Mouse (Mus musculus): ENCODE measurements around the gene Slc6a8. TPM values are rescaled to one million over a fixed set of nuclear protein-coding genes. Genes with fewer than 3 reads are reported as not detected.
A peak's percentile ranks its signal among the peaks of the same experiment; 100 is the strongest.

Slc6a8 gene
- polyA plus RNA-seq, 1 experiment, result 5.7 TPM

DNA sequence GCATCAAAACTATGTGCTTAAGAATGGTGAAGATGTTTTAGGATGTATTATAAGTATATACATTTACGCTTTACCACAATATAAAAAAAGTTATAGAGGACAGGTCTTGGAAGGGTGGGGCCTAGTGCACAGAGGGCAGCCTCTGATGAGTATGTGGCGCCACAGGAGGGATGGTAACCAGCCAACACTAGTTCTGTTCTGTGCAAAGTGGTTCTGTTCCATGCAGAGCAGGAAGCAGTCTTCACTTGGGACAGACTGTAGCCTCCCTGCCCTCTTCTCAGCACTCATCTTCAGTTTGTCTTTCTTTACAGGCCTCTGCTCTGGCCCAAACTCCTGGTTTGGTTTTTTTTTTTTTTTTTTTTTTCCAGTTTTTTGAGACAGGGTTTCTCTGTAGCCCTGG, 11.2 kb downstream of the Slc6a8 start:
- Histone ChIP-seq H3K27me3 (ENCODE audit: control insufficient read depth, insufficient read depth, low read length) (no peaks in the 10 kb centered on the region), H3K27ac (ENCODE audit: control insufficient read depth, insufficient read depth, low read depth, low read length) (no peak overlapping the region), H3K36me3 (ENCODE audit: control insufficient read depth, insufficient read depth, low read length) (no peaks in the 10 kb centered on the region), H3K4me3 (ENCODE audit: control insufficient read depth, low read depth, low read length) (no peak overlapping the region), H3K4me1 (ENCODE audit: control insufficient read depth, insufficient read depth, low read length) (peaks cover 3% of the 10 kb centered on the region; the same call in 1 of the 2 replicates)
- no peak for TF ChIP-seq CTCF (IDR thresholded peaks at IDR 0.05; ENCODE audit: control insufficient read depth, insufficient read depth, insufficient replicate concordance, low read depth, low read length)
- TF ChIP-seq POLR2A (IDR thresholded peaks at IDR 0.05; ENCODE audit: control insufficient read depth, low read depth, low read length), result no peak

DNA sequence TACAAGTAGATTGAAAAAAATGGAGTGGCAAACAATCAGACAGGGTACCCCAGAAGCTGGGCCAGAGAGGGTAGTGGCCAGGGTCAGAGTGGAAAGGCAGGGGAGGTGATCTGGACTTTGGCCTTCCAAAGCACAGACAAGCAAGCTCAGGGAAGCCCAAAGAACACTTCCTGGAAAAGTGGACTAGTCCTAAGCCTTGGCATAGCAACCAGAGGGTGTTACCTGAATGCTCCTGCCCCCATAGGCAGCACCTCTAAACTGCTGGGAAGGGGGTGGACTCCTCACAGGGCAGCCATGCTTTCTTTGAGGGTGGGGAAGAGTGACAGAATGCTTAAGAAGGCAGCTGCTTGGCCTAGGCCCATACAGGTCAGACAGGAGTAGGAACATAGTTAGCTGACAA, 12.0 kb downstream of the Slc6a8 start:
- H3K4me1 ChIP-seq (ENCODE audit: control insufficient read depth, insufficient read depth, low read length), result peaks cover 3% of the 10 kb centered on the region; the same call in 1 of the 2 replicates
- H3K27me3 ChIP-seq (ENCODE audit: control insufficient read depth, insufficient read depth, low read length), result no peaks in the 10 kb centered on the region
- TF ChIP-seq POLR2A (IDR thresholded peaks at IDR 0.05; ENCODE audit: control insufficient read depth, low read depth, low read length), result no peak
- TF ChIP-seq CTCF (IDR thresholded peaks at IDR 0.05; ENCODE audit: control insufficient read depth, insufficient read depth, insufficient replicate concordance, low read depth, low read length), result no peak
- H3K4me3 ChIP-seq (ENCODE audit: control insufficient read depth, low read depth, low read length), result no peak overlapping the region
- H3K36me3 ChIP-seq (ENCODE audit: control insufficient read depth, insufficient read depth, low read length), result no peaks in the 10 kb centered on the region
- H3K27ac ChIP-seq (ENCODE audit: control insufficient read depth, insufficient read depth, low read depth, low read length), result no peak overlapping the region

DNA sequence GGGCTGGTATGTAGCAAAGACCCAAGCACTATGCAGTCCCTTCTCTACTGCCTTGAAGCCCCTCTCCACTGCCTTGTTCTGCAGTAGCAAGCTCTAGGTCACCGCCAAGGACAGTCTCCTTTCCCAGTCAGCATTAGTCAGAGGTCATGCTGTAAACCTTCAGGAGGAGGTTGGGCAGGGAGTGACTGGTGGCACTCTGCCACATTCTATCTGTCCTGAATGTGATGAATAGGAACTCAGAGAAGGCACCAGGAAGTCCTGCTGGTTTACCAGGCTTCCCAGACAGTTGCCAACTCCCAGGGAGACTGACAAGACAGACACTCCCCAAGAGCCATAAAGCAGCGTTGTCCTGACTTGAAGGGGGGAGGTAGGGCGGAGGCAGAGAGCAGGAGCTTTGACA, 12.7 kb downstream of the Slc6a8 start:
- Histone ChIP-seq H3K27me3 (ENCODE audit: control insufficient read depth, insufficient read depth, low read length) (no peaks in the 10 kb centered on the region), H3K4me3 (ENCODE audit: control insufficient read depth, low read depth, low read length) (no peak overlapping the region), H3K4me1 (ENCODE audit: control insufficient read depth, insufficient read depth, low read length) (peaks cover 3% of the 10 kb centered on the region; the same call in 1 of the 2 replicates), H3K36me3 (ENCODE audit: control insufficient read depth, insufficient read depth, low read length) (no peaks in the 10 kb centered on the region), H3K27ac (ENCODE audit: control insufficient read depth, insufficient read depth, low read depth, low read length) (no peak overlapping the region)
- no peak for TF ChIP-seq CTCF (IDR thresholded peaks at IDR 0.05; ENCODE audit: control insufficient read depth, insufficient read depth, insufficient replicate concordance, low read depth, low read length)

DNA sequence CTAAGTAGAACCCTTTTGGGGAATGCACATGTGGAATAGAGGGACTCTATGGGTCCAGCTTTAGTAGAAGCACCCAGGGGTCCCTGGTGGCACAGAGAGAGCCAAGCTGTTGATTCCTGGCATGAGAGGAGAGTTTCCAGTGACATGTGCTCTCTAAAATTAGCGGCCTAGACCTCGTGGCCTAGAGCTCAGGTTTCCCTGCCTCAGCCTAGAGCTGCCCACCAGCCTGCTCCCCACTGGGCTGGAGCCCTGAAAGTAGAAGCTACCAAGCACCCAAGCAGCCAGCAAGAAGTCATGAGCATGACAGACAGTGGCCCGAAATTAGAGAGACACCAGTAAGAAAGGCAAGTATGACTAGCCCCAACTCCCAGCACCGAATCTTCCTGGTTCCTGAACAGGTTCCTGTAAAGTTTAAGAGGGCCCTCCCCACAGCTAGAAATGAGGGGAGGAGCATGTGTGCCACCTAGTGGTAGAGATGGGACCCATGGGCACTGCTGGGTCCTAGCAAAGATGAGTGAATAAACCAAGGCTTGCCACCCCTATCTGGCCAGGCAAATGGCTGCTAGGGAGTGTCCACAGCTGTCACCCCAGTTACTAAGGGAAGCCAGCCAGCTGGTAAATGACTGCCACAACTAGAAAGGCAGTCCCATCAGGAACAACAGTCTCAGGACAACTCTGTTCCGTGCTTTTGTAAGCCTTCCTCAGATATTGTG, 18.1 kb downstream of the Slc6a8 start:
- Histone ChIP-seq H3K27ac (ENCODE audit: control insufficient read depth, insufficient read depth, low read depth, low read length) (no peak overlapping the region), H3K4me1 (ENCODE audit: control insufficient read depth, insufficient read depth, low read length) (no peaks in the 10 kb centered on the region), H3K4me3 (ENCODE audit: control insufficient read depth, low read depth, low read length) (no peak overlapping the region), H3K36me3 (ENCODE audit: control insufficient read depth, insufficient read depth, low read length) (no peaks in the 10 kb centered on the region), H3K27me3 (ENCODE audit: control insufficient read depth, insufficient read depth, low read length) (no peaks in the 10 kb centered on the region)
- no peak for TF ChIP-seq POLR2A (IDR thresholded peaks at IDR 0.05; ENCODE audit: control insufficient read depth, low read depth, low read length)
- TF ChIP-seq CTCF (IDR thresholded peaks at IDR 0.05; ENCODE audit: control insufficient read depth, insufficient read depth, insufficient replicate concordance, low read depth, low read length), result no peak

DNA sequence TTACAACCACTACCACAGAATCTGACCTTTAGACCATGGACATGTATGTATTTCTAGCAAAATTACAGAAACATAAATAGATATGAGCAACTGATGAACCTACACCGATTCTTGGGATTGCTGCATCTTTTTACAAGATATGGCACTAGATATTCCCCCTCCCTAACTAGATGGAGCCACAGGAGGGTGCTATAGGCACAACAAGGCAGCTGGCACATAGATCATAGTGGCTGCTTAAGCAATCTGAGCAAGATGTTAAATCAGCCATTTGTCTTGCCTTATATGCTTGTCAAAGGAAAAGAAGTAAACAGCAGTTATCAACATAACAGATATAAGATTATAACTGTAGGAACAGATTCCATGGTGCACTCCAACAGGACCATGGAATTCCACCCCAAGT, 27.5 kb downstream of the Slc6a8 start:
- H3K36me3 ChIP-seq (ENCODE audit: control insufficient read depth, insufficient read depth, low read length), result no peaks in the 10 kb centered on the region

DNA sequence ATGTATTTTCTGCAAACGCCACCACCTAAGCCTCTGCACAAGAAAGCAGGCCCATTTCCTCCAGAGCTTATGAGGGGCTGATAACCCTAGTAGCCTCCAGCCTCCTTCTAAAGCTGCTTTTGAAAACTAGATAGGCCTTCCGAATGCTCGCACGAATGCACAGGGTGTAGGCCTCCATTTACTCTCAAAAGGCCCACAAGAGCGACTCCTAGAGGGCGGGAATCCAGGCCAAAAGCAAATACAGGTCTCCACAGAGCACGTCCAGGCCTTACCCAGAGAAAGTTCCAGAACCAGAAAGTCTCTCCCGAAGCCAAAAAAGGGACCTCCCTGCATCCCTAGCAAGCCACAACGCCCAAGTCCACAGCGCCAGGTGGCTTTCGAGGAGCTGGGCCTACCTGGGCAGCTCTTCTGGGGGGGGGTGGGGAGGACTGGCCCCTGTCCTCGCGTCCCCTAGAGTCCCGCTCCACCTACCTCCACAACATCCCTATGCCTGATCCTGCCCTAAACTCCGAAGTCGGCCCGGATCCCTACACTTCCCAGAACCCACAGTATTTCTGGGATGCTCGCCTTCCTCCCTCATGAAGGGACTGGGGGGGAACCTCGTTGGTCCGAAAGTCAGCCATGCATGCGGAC, 42.6 kb downstream of the Slc6a8 start:
- no peaks in the 10 kb centered on the region for H3K27me3 ChIP-seq (ENCODE audit: control insufficient read depth, insufficient read depth, low read length)
- H3K4me1 ChIP-seq (ENCODE audit: control insufficient read depth, insufficient read depth, low read length), result peaks cover 10% of the 10 kb centered on the region
- H3K4me3 ChIP-seq (ENCODE audit: control insufficient read depth, low read depth, low read length), result peak overlapping the region; percentile 91
- H3K27ac ChIP-seq (ENCODE audit: control insufficient read depth, insufficient read depth, low read depth, low read length), result peak overlapping the region; percentile 57
- no peaks in the 10 kb centered on the region for H3K36me3 ChIP-seq (ENCODE audit: control insufficient read depth, insufficient read depth, low read length)
- TF ChIP-seq CTCF (IDR thresholded peaks at IDR 0.05; ENCODE audit: control insufficient read depth, insufficient read depth, insufficient replicate concordance, low read depth, low read length), result no peak
- TF ChIP-seq POLR2A (IDR thresholded peaks at IDR 0.05; ENCODE audit: control insufficient read depth, low read depth, low read length), result no peak

More for the DNA sequence above, 27.5 kb downstream of the Slc6a8 start:
- H3K27me3 ChIP-seq (ENCODE audit: control insufficient read depth, insufficient read depth, low read length), result no peaks in the 10 kb centered on the region
- no peak for TF ChIP-seq CTCF (IDR thresholded peaks at IDR 0.05; ENCODE audit: control insufficient read depth, insufficient read depth, insufficient replicate concordance, low read depth, low read length)
- TF ChIP-seq POLR2A (IDR thresholded peaks at IDR 0.05; ENCODE audit: control insufficient read depth, low read depth, low read length), result no peak
- no peak overlapping the region for H3K4me3 ChIP-seq (ENCODE audit: control insufficient read depth, low read depth, low read length)
- no peak overlapping the region for H3K27ac ChIP-seq (ENCODE audit: control insufficient read depth, insufficient read depth, low read depth, low read length)
- H3K4me1 ChIP-seq (ENCODE audit: control insufficient read depth, insufficient read depth, low read length), result no peaks in the 10 kb centered on the region

DNA sequence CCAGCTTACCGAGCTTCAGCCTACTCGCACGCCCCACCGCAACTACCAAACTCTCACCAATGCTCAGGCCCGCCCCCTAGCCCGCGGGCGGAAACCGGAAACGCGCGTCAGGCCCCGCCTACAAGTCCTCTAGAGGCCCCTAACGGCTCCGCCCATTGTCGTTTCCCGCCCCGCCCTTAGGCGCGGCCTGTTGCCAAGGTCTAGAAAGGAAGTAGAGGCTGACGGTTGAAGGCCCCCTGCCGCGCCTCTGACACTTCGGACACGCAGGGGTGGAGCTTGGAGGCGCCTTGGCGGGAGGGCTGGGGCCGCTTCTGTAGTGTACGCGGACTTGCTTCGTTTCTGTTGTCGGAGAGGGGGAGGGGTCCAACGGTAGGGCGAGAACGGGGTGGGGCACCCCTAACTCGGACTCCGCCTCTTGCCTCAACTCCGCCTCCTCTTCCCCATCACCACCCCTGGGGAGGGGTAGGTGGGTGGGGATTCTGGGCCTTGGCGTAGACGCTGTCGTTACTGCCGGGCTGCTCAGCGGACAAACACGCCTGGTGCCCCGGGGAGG, 43.2 kb downstream of the Slc6a8 start, which contains the start of the genes Bcap31 and Abcd1:
Gene Bcap31 (minus strand): TSS at position 67 of the 553 bp plus-strand sequence.
Gene Abcd1 (plus strand): TSS at position 489 of the 553 bp plus-strand sequence.
- Histone ChIP-seq H3K36me3 (ENCODE audit: control insufficient read depth, insufficient read depth, low read length) (no peaks in the 10 kb centered on the region), H3K4me3 (ENCODE audit: control insufficient read depth, low read depth, low read length) (peak within 1 kb of the TSS; percentile 91), H3K27ac (ENCODE audit: control insufficient read depth, insufficient read depth, low read depth, low read length) (peak within 1 kb of the TSS; percentile 57), H3K4me1 (ENCODE audit: control insufficient read depth, insufficient read depth, low read length) (peaks cover 10% of the 10 kb centered on the region), H3K27me3 (ENCODE audit: control insufficient read depth, insufficient read depth, low read length) (no peaks in the 10 kb centered on the region)
- TF ChIP-seq POLR2A (IDR thresholded peaks at IDR 0.05; ENCODE audit: control insufficient read depth, low read depth, low read length), result peak; percentile 81
- TF ChIP-seq CTCF (IDR thresholded peaks at IDR 0.05; ENCODE audit: control insufficient read depth, insufficient read depth, insufficient replicate concordance, low read depth, low read length), result no peak
